Mouse (Mus musculus): ENCODE data around the gene Edil3. TPM values are rescaled to one million over a fixed set of nuclear protein-coding genes. Genes with fewer than 3 reads are reported as not detected.
A peak's percentile ranks its signal among the peaks of the same experiment; 100 is the strongest.
"Not testable (repeated sequence)": the region's sequence is repeated elsewhere in the genome, so short reads cannot be mapped to it uniquely, and the experiment has no call there.

The Edil3 gene
- polyA plus RNA-seq, 1 experiment from 2014 or later, result 14.3 TPM

DNA sequence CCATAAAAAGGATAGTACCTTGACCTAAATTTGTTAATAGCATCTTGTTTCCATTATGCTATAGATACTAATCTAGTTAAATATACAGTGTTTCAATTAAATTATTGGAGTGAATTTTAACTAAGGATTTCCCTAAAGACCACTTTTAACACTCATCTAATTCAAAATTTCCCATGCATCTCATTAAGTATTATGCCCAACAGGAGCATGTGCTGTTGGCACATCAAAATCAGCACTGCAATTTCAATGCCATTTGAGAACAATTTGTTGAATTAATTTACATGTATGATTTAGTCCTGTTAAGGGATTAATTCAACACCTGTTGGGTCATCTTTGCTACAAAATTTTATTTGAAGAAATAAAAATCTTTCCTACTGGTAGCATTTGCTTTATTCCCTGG, 191.2 kb downstream of the Edil3 start:
- Histone ChIP-seq H3K4me3 (no peak overlapping the region), H3K9me3 (no peaks in the 10 kb centered on the region), H3K27ac (no peak overlapping the region), H3K4me2 (replicated peaks) (no peak overlapping the region), H3K27me3 (no peaks in the 10 kb centered on the region), H3K4me1 (no peaks in the 10 kb centered on the region), H3K9ac (no peak overlapping the region), H3K36me3 (no peaks in the 10 kb centered on the region)
- no peak for ATAC-seq (ENCODE audit: low FRiP score, low read depth)

DNA sequence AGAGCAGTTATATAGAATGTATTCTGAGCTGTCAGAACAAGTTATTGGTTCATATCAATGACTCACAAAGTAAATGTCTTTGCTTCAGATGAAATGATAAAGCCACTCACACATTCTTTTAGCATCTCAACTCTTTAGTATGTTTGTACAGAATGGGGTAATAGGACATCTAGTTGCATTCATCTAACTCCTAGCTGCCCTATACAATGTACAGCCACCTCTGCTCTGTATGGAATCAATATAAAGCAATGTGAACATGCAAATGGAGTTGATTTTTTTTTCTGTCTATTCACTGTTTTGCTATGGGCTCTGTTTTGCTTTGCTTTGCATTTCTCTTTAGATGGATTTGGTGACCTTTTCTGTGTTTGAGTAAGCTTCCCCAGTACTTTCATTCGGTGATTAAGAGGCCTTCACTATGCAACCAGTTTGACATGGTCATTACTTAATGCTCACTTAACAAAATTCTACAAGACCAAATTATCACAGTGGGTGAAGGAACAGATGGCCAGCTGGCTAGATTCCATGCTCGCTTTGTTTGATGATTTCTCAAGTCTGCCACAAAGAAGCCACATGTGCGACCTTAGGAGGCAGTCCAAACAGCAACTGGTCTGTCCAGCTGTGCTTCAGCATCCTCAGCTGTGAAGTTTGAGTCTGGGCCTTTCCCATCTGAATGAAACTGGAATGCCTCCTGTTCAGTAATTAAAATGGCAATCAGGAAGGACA, 208.7 kb downstream of the Edil3 start:
- H3K4me1 ChIP-seq, result no peaks in the 10 kb centered on the region
- no peak overlapping the region for H3K4me3 ChIP-seq
- H3K27ac ChIP-seq, result no peak overlapping the region
- 49% methylated on average over 3 of the region's 3 CpGs for WGBS
- no peaks in the 10 kb centered on the region for H3K27me3 ChIP-seq
- no peak for ATAC-seq (ENCODE audit: low FRiP score, low read depth)
- no peaks in the 10 kb centered on the region for H3K36me3 ChIP-seq
- no peak overlapping the region for H3K9ac ChIP-seq
- H3K4me2 ChIP-seq (replicated peaks), result no peak overlapping the region
- H3K9me3 ChIP-seq, result no peaks in the 10 kb centered on the region

DNA sequence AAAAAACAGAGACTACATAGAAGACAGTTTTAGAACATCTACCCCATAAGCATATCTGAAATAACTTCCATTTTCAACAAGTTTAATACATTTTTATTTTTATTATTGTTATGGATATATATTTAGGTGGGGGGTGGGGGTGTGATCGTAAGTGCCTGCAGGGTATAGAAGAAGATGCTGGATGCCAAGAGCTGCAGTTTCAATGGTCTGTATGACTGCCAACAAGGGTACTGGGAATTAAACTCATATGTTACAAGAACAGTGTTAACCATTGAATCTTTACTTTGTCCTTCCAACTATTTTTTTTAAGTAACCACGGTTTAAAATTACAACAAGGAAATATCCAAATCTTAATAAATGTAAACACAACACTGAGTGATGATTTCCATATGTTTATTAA, 214.4 kb downstream of the Edil3 start:
- WGBS, result 57% methylated on average over 2 of the region's 2 CpGs
- Histone ChIP-seq H3K36me3 (no peaks in the 10 kb centered on the region), H3K4me3 (no peak overlapping the region), H3K4me1 (no peaks in the 10 kb centered on the region), H3K9me3 (no peaks in the 10 kb centered on the region), H3K4me2 (replicated peaks) (no peak overlapping the region), H3K27ac (no peak overlapping the region), H3K27me3 (no peaks in the 10 kb centered on the region), H3K9ac (no peak overlapping the region)
- ATAC-seq (ENCODE audit: low FRiP score, low read depth), result no peak

DNA sequence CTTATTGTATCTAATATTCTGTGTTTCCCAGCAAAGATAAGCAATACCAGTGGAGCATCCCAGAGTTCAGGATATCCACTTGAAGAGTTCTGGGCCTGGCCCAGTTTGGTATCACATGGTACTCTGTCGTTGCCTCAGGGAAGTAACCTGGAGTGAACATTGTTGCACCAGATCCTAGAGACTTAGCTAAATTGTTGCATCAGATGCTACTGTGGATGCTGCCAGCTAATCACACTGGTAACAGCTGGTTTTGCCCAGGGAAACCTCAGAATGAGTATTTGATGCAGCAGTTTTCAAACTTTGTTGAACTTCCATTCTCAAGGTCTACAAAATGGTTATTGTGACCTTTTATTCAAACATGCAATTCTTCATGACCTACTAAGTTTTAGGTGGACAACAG, 220.2 kb downstream of the Edil3 start:
- no peak overlapping the region for H3K4me2 ChIP-seq (replicated peaks)
- no peaks in the 10 kb centered on the region for H3K27me3 ChIP-seq
- no peak for ATAC-seq (ENCODE audit: low FRiP score, low read depth)
- WGBS, result 93% methylated on average over 1 of the region's 1 CpGs
- no peaks in the 10 kb centered on the region for H3K9me3 ChIP-seq
- H3K4me3 ChIP-seq, result no peak overlapping the region
- H3K9ac ChIP-seq, result no peak overlapping the region
- no peaks in the 10 kb centered on the region for H3K4me1 ChIP-seq
- H3K36me3 ChIP-seq, result no peaks in the 10 kb centered on the region
- no peak overlapping the region for H3K27ac ChIP-seq

DNA sequence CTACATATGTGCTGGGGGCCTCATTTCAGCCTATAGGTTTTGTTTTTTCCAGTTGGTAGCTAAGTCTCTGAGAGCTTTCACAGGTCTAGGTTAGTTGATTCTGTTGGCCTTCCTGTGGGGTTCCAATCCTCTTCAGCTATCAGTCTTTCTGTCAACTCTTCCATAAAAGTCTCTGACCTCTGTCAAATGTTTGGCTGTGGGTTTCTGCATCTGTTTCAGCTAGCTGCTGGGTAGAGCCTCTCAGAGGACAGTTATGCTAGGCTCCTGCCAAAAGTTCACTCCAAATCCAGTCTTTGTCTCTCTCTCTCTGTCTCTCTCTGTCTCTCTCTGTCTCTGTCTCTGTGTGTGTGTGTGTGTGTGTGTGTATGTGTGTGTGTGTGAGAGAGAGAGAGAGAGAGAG, 248.9 kb downstream of the Edil3 start:
- H3K4me2 ChIP-seq (replicated peaks); H3K27me3 ChIP-seq; H3K36me3 ChIP-seq; H3K9me3 ChIP-seq; ATAC-seq (ENCODE audit: low FRiP score, low read depth); H3K9ac ChIP-seq; H3K27ac ChIP-seq; H3K4me3 ChIP-seq; H3K4me1 ChIP-seq: not testable (repeated sequence)

DNA sequence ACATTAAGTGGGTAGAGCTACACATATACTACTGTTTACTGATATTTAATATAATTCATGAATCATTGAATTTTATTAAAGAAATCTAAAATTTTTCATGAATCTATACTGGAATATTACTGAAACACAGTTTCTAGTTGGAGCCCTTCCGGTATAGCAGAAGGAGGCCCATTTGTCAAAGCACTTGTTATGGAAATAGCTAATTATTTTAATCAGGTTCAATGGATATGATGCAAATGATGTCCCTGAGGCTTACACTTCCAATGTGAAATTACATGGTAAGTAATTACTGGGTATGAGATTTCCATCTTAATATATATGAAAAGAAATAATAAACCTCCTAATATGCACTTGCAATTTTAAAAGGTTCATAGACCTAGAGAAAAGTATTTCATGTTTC, 254.9 kb downstream of the Edil3 start:
- ATAC-seq (ENCODE audit: low FRiP score, low read depth), result no peak
- Histone ChIP-seq H3K4me1 (no peaks in the 10 kb centered on the region), H3K4me3 (no peak overlapping the region), H3K9ac (no peak overlapping the region), H3K4me2 (replicated peaks) (no peak overlapping the region), H3K27me3 (no peaks in the 10 kb centered on the region), H3K27ac (no peak overlapping the region), H3K36me3 (no peaks in the 10 kb centered on the region), H3K9me3 (no peaks in the 10 kb centered on the region)
- 86% methylated on average over 1 of the region's 1 CpGs for WGBS

DNA sequence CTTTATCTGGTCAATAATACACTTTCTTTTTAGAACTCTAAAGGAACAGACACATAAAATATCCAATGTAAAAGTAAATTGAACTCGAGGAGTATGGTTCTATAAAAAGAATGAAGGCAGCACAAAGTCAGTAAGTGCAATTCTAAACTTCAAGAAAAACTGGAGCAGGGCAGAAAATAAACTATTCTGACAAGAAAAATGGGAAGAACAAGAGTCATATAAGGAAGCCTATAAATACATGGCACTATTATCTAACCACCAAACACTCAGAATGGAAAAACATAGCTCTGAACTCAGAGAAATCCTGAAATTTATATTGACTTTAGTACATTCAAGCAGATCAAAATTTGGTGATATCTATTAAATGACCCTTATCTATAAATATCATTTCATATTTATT, 284.6 kb downstream of the Edil3 start:
- H3K27ac ChIP-seq, result no peak overlapping the region
- WGBS, result 40% methylated on average over 1 of the region's 1 CpGs
- H3K4me1 ChIP-seq, result no peaks in the 10 kb centered on the region
- H3K4me3 ChIP-seq, result no peak overlapping the region
- no peaks in the 10 kb centered on the region for H3K36me3 ChIP-seq
- H3K9ac ChIP-seq, result no peak overlapping the region
- ATAC-seq (ENCODE audit: low FRiP score, low read depth), result no peak
- no peaks in the 10 kb centered on the region for H3K27me3 ChIP-seq
- H3K4me2 ChIP-seq (replicated peaks), result no peak overlapping the region
- no peaks in the 10 kb centered on the region; the same call in 1 of the 2 replicates for H3K9me3 ChIP-seq

DNA sequence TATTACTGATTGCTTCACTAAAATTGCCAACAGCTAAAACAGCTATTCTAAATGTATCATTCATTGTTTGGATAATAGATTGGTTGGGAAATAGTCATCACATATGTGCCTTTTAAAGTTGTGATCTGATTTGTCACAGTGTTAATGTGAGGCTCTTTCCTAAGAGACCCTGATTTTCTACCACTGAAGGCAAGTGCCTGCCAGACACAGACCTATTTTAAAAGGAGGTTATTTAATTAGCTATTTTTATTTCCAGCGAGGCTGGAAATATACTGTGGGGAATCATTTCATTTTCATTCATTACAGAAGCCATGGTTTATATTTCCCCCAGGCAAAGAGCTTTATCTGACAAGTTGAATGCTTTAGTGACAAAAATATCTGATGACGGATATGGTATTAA, 296.3 kb downstream of the Edil3 start:
- Histone ChIP-seq H3K9ac (no peak overlapping the region), H3K4me3 (no peak overlapping the region), H3K36me3 (no peaks in the 10 kb centered on the region), H3K27me3 (no peaks in the 10 kb centered on the region), H3K4me1 (no peaks in the 10 kb centered on the region), H3K9me3 (no peaks in the 10 kb centered on the region), H3K4me2 (replicated peaks) (no peak overlapping the region), H3K27ac (no peak overlapping the region)
- 55% methylated on average over 2 of the region's 2 CpGs for WGBS
- no peak for ATAC-seq (ENCODE audit: low FRiP score, low read depth)

DNA sequence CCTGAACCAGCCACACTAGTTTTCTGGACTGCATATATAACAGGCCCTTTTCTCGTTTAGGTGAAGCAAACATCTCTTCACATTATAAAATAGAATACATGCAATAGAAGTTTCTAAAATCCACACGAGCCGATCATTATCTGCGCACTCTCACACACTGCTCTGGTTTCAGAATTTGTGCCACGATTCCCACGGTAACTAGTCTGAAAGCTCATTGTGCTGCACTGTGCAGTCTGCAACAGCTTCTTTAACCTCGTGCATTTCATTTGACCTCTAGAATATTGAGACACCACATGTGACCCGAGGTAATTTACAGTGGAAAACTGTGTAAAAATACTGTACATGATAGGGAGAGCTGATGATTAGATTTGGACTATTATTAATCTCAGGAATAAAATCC, 298.5 kb downstream of the Edil3 start:
- no peak overlapping the region for H3K27ac ChIP-seq
- no peak overlapping the region for H3K4me3 ChIP-seq
- no peaks in the 10 kb centered on the region for H3K9me3 ChIP-seq
- H3K4me1 ChIP-seq, result no peaks in the 10 kb centered on the region
- no peaks in the 10 kb centered on the region for H3K36me3 ChIP-seq
- no peak overlapping the region for H3K9ac ChIP-seq
- H3K27me3 ChIP-seq, result no peaks in the 10 kb centered on the region
- ATAC-seq (ENCODE audit: low FRiP score, low read depth), result no peak
- WGBS, result 63% methylated on average over 8 of the region's 8 CpGs
- no peak overlapping the region for H3K4me2 ChIP-seq (replicated peaks)

DNA sequence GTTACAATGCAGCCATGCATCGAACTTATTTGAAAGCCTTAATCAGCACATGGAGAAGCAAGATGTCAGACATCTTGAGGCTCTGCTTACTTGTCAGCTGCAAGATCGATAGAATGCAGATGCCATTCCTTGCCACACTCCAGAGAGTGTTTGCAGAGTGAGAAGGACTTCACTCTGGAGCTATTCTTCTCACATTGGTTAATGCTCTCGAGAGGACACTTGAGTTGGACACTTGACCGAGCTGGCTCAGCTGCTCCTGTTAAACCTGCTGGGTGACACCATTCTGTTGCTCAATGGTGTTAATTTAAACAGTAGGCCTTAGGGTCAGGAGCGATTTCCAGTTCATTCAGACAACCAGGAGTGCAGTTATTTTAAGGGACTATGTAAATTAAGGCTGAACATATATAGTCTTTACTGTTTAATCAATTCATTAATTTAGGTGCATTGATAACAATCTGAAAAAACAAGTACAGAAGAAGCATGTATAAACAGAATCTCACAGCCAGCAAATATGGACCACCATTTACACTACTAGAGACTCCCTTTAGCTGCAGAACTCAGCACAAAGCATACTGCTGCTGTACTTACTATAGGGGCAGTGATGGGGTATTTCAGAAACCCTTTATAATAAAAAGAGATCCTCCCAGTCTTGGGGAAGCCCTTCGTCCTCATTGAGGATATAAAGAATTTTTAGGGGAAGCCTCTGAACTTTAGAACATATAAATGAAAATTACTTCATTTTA, 301.4 kb downstream of the Edil3 start:
- no peak for ATAC-seq (ENCODE audit: low FRiP score, low read depth)
- Histone ChIP-seq H3K4me2 (replicated peaks) (no peak overlapping the region), H3K9ac (no peak overlapping the region), H3K36me3 (no peaks in the 10 kb centered on the region), H3K27me3 (no peaks in the 10 kb centered on the region), H3K4me1 (no peaks in the 10 kb centered on the region), H3K9me3 (no peaks in the 10 kb centered on the region), H3K4me3 (no peak overlapping the region), H3K27ac (no peak overlapping the region)
- WGBS, result 72% methylated on average over 6 of the region's 6 CpGs

DNA sequence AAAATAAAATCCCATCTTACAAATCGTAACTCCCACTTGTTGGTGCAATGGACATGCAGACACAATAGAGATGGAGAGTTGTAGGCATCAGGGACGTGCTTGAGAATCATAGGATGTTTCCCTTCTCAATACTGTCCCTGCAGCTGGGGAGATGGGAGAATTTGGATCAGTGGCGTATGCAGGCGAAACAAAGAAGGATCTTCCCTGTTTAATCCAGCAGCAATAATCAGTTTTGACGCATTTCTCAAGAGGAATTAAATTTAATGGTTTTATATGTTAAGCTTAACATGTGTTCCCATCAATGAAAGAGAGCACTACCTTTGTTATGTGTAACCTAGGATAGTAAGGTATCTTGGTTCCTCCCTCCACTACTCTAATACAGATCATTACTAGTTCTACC, 302.1 kb downstream of the Edil3 start:
- Histone ChIP-seq H3K27me3 (no peaks in the 10 kb centered on the region), H3K9me3 (no peaks in the 10 kb centered on the region), H3K4me2 (replicated peaks) (no peak overlapping the region), H3K27ac (no peak overlapping the region), H3K36me3 (no peaks in the 10 kb centered on the region), H3K4me3 (no peak overlapping the region), H3K9ac (no peak overlapping the region), H3K4me1 (no peaks in the 10 kb centered on the region)
- no peak for ATAC-seq (ENCODE audit: low FRiP score, low read depth)
- WGBS, result 88% methylated on average over 5 of the region's 5 CpGs

DNA sequence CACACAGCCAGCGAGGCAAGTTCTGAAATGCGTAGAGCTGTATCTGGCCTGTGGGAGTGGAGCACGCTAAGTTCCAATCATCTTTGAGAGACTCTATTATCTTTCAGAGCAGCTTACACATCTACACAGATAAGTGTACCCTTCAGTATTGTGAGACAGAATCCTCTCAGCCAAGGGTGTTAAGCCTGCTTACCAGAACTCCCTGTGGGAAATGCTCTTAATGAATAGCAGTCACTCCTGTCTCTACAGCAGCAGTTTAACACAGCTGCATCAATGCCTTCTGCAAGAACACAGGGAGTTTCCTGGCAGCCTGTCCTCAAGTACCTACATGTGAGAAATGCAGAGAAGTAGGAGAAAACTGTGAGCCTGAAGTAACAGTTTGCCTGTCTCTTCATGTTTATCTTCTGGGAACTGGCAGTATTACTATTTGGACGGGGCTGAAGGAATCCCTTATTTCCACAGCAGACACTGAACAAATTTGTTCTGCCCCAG, 324.8 kb downstream of the Edil3 start:
- 60% methylated on average over 4 of the region's 4 CpGs for WGBS
- Histone ChIP-seq H3K4me2 (replicated peaks) (no peak overlapping the region), H3K4me1 (peaks cover 12% of the 10 kb centered on the region), H3K4me3 (no peak overlapping the region), H3K9ac (no peak overlapping the region), H3K9me3 (no peaks in the 10 kb centered on the region), H3K27ac (peak overlapping the region; percentile 58; the same call in 1 of the 2 replicates), H3K27me3 (no peaks in the 10 kb centered on the region), H3K36me3 (no peaks in the 10 kb centered on the region)
- peak; percentile 57; the same call in 1 of the 2 replicates for ATAC-seq (ENCODE audit: low FRiP score, low read depth)

DNA sequence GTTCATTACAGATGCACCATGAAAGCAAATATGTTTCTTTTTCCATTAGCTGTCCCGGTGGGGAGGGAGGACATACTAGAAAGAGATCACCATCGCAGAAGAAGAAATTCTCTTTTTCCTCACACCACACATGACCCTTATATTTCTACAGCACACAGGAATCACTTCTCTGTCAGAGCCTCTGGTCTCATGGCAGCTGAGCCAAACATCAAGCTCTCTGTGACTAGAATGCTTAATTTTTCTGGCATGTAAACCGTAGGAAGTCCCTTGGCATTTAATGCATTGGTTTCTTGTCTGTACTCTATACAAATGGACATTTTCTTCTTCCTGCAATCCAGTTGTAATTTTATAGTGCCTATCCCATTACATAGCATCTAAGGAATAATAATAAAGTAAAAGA, 330.6 kb downstream of the Edil3 start:
- ATAC-seq (ENCODE audit: low FRiP score, low read depth), result no peak
- 87% methylated on average over 3 of the region's 3 CpGs for WGBS

More for the DNA sequence above, 330.6 kb downstream of the Edil3 start:
- Histone ChIP-seq H3K27me3 (no peaks in the 10 kb centered on the region), H3K4me3 (no peak overlapping the region), H3K4me1 (0 out of 2 replicates have a peak, but pooled peaks cover under 1% of the 10 kb centered on the region), H3K9ac (no peak overlapping the region), H3K27ac (no peak overlapping the region), H3K4me2 (replicated peaks) (no peak overlapping the region), H3K36me3 (no peaks in the 10 kb centered on the region), H3K9me3 (no peaks in the 10 kb centered on the region)

All from limb, embryonic 13.5 days (tissue).